Mouse (Mus musculus): Measurements from ENCODE around the gene Cdr2. TPM values are rescaled to one million over a fixed set of nuclear protein-coding genes. Genes with fewer than 3 reads are reported as not detected.

Gene Cdr2
- polyA plus RNA-seq (2012; rRNA removed), result 39.0 and 46.3 TPM in 2 replicates

DNA sequence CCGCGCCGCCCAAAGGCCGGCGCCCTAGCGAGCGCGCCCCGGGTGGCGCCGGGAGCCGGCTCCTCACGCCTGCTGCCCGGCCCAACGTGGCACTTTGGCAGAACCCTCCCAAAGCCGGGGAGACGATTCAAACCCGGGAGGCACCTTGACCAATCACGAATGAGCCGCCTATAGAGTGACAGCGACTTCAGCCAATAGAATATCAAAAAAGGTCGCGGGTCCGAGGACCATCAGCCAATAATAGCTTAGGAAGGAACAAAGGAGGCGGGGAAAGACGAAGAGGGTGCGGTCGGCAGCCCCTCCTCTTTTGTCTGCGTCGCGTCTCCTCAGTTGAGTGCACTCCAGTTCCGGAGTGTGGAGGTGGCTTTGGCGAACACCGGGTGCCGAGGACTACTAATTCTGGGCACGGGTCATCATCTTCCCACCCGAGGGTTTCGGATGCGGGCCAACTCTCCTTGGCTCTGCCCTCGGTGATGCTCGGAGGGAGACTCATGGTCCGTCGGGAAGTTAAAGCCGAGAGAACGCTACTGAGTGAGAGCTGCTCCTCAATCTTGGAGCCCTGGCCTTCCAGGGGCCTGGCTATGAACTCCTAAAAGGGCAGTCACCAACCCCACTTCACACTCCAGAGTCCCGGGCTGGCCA, at the start of gene Cdr2, which contains the start of gene Mfsd13b:
TSS of gene Cdr2 (minus strand) at position 113 of the 642 bp plus-strand sequence.
TSS of gene Mfsd13b (plus strand) at position 310 of the 642 bp plus-strand sequence.

DNA sequence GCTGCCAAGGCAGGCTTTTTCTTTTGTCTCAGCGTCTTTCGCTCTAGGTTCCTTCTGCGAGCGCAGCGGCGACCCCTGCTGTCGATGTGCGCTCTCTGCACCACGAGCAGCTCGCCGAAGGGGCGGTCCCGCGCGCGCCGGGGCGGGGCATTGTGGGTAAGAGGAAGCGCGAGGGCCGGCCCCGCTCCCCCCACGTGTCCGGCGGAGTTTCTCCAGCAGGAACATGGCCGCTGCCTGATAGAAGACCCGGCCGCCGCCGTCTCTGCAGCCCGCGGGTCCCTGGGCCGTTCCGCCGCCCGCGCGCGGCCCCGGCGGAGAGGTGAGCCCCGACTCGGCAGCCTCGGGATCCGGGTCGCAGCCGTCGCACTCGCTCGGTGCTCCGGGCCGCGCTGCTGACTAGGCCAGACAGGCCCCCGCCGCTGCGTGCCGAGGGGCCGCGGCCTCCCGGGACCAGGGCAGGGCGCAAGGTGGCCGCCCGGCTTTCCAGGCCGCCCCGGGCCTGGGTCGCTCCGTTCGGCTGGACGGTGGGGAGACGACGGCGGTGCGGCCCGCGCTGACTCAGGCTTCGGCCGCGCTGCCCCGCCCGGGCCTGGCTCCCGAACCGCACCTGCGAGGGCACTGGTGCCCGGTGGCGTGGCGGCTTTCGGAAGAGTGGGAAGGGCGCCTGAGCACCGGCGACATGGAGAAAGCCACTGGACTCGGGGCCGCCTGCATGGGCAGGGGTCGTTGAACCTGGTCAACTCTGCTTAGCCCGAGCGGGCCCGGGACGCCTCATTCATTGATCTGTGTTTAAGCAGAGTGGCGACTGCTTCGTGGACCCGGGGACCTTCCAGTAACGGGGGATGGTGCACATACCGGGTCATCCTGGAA, 64.3 kb downstream of the Cdr2 start, which contains the start of gene Polr3e:
TSS of gene Polr3e (plus strand) at position 153 of the 870 bp plus-strand sequence.

Other genes starting within 250 kb of the Cdr2 start
- gene Vwa3a, start 243.0 kb downstream of the Cdr2 start, polyA plus RNA-seq (2012; rRNA removed), result 0.39 and 0.70 TPM in 2 replicates
- gene Gm5737, start 169.9 kb downstream of the Cdr2 start, polyA plus RNA-seq (2012; rRNA removed), result 0.12 TPM in 1 of 2 replicates, not detected in the other
- 23.1 and 27.7 TPM in 2 replicates for gene Eef2k, start 139.5 kb downstream of the Cdr2 start, polyA plus RNA-seq (2012; rRNA removed)
- 30.6 and 31.4 TPM in 2 replicates for gene Polr3e, start 64.6 kb downstream of the Cdr2 start, polyA plus RNA-seq (2012; rRNA removed)
- gene Mfsd13b, start 197 bp upstream of the Cdr2 start, polyA plus RNA-seq (2012; rRNA removed), result 0.37 and 0.58 TPM in 2 replicates
- 114 and 145 TPM in 2 replicates for gene Mettl9, start 52.1 kb upstream of the Cdr2 start, polyA plus RNA-seq (2012; rRNA removed)
- gene Igsf6, start 92.3 kb upstream of the Cdr2 start, polyA plus RNA-seq (2012; rRNA removed), result 0.68 and 0.76 TPM in 2 replicates
- gene Otoa, start 99.3 kb upstream of the Cdr2 start, polyA plus RNA-seq (2012; rRNA removed), result 0.35 and 0.71 TPM in 2 replicates

Data from central nervous system, embryonic 11.5 days (tissue).